Mouse (Mus musculus) erythroid progenitor cell, adult 5-6 weeks (primary cell): ENCODE data around the gene Cetn4. TPM values are rescaled to one million over a fixed set of nuclear protein-coding genes. Genes with fewer than 3 reads are reported as not detected.

Source experiments
- total RNA-seq, 2 experiments: library from RNA; stranded (forward) in 1 of 2; stranded (reverse) in 1 of 2; fragments of 150-400 nt in 1 of 2; fragments of 186-747, 209-891 nt in 1 of 2; gene quantifications; 2 replicates each; pipeline versions ENCODE4 v1.2.3 to v1.2.4; 2015 to 2017; ENCODE audit warnings: low replicate concordance in 2 of 2

Cetn4 gene
- total RNA-seq, 2 experiments from 2014 or later = 12.6 to 16.5 TPM

Other genes starting within 250 kb of the Cetn4 start
- not detected in 2 replicates for gene Adad1, start 249.2 kb downstream of the Cetn4 start, total RNA-seq (2015; ENCODE audit: low replicate concordance)
- gene Adad1, start 249.2 kb downstream of the Cetn4 start, total RNA-seq (2017; ENCODE audit: low replicate concordance) = not detected in 2 replicates
- 1.3 TPM in 1 of 2 replicates, not detected in the other for gene Il2, start 186.7 kb downstream of the Cetn4 start, total RNA-seq (2015; ENCODE audit: low replicate concordance)
- gene Il2, start 186.7 kb downstream of the Cetn4 start, total RNA-seq (2017; ENCODE audit: low replicate concordance) = not detected in 2 replicates
- gene Il21, start 80.1 kb downstream of the Cetn4 start, total RNA-seq (2015; ENCODE audit: low replicate concordance) = not detected in 2 replicates
- gene Il21, start 80.1 kb downstream of the Cetn4 start, total RNA-seq (2017; ENCODE audit: low replicate concordance) = not detected in 2 replicates
- gene Bbs12, start 154 bp downstream of the Cetn4 start, total RNA-seq (2015; ENCODE audit: low replicate concordance) = 0.72 TPM in 1 of 2 replicates, not detected in the other
- 0.83 and 2.6 TPM in 2 replicates for gene Bbs12, start 154 bp downstream of the Cetn4 start, total RNA-seq (2017; ENCODE audit: low replicate concordance)
- gene Fgf2, start 35.6 kb upstream of the Cetn4 start, total RNA-seq (2015; ENCODE audit: low replicate concordance) = not detected in 2 replicates
- 0.23 TPM in 1 of 2 replicates, not detected in the other for gene Fgf2, start 35.6 kb upstream of the Cetn4 start, total RNA-seq (2017; ENCODE audit: low replicate concordance)
- gene Spata5, start 107.2 kb upstream of the Cetn4 start, total RNA-seq (2015; ENCODE audit: low replicate concordance) = 4.2 and 14.4 TPM in 2 replicates
- 8.3 and 31.3 TPM in 2 replicates for gene Spata5, start 107.2 kb upstream of the Cetn4 start, total RNA-seq (2017; ENCODE audit: low replicate concordance)
- not detected in 2 replicates for gene Nudt6, start 107.5 kb upstream of the Cetn4 start, total RNA-seq (2015; ENCODE audit: low replicate concordance)
- gene Nudt6, start 107.5 kb upstream of the Cetn4 start, total RNA-seq (2017; ENCODE audit: low replicate concordance) = 2.2 TPM in 1 of 2 replicates, not detected in the other